Mouse (Mus musculus) forebrain, embryonic 16.5 days (tissue): Measurements from ENCODE around the gene Hoxc5. TPM values are rescaled to one million over a fixed set of nuclear protein-coding genes. Genes with fewer than 3 reads are reported as not detected.

Experiments
- ATAC-seq: fragments of 200-750 bp; cut with Nextera tagmentation; 2 replicates; pipeline ENCODE4 v1.8.0; 2017; ENCODE audit warnings: mild to moderate bottlenecking, moderate library complexity
- H3K27ac ChIP-seq: fragments of 300-500 bp; sonication (generic); 2 replicates; pipeline ENCODE4 v1.5.1; 2014; ENCODE audit warnings: low read length, control low read depth
- H3K27me3 ChIP-seq: fragments of 300-500 bp; sonication (generic); replicated peaks from 2 replicates; pipeline ENCODE4 v1.6.1; 2014; ENCODE audit warnings: low read length; ENCODE audit not compliant: control insufficient read depth, insufficient read depth
- H3K36me3 ChIP-seq: fragments of 300-500 bp; sonication (generic); 2 replicates; pipeline ENCODE4 v1.6.1; 2014; ENCODE audit not compliant: control insufficient read depth, insufficient read depth
- H3K4me1 ChIP-seq: fragments of 300-500 bp; sonication (generic); replicated peaks from 2 replicates; pipeline ENCODE4 v1.6.1; 2014; ENCODE audit warnings: low read length; ENCODE audit not compliant: control insufficient read depth, insufficient read depth
- H3K4me2 ChIP-seq: fragments of 300-500 bp; sonication (generic); 2 replicates; pipeline ENCODE4 v1.6.1; 2014; ENCODE audit warnings: mild to moderate bottlenecking, low read length, control low read depth
- H3K4me3 ChIP-seq: fragments of 300-500 bp; sonication (generic); replicated peaks from 2 replicates; pipeline ENCODE4 v1.5.1; 2014; ENCODE audit warnings: mild to moderate bottlenecking, low read length, control low read depth
- H3K9ac ChIP-seq: fragments of 300-500 bp; sonication (generic); replicated peaks from 2 replicates; pipeline ENCODE4 v1.6.1; 2014; ENCODE audit warnings: low read depth, low read length, control low read depth
- H3K9me3 ChIP-seq: fragments of 300-500 bp; sonication (generic); 2 replicates; pipeline ENCODE4 v1.6.1; 2016; ENCODE audit warnings: low read length; ENCODE audit not compliant: control insufficient read depth
- WGBS: fragments of 180-500 bp; shearing (Covaris S2); extraction: QIAGEN DNeasy Blood & Tissue Kit; methylation state at CpG from one replicate; pipeline ENCODE4 v1.1.7; 2014; 5-methylcytosine and 5-hydroxymethylcytosine counted together
- polyA plus RNA-seq: library from polyadenylated mRNA; unstranded; fragments of >200 nt; fragmentation: Nextera tagmentation; extraction: Ambion mirVana; gene quantifications from 2 replicates; pipeline ENCODE4 v1.2.1, GENCODE M21; 2015

Gene Hoxc5
- polyA plus RNA-seq, 1 experiment from 2014 or later, result not detected

DNA sequence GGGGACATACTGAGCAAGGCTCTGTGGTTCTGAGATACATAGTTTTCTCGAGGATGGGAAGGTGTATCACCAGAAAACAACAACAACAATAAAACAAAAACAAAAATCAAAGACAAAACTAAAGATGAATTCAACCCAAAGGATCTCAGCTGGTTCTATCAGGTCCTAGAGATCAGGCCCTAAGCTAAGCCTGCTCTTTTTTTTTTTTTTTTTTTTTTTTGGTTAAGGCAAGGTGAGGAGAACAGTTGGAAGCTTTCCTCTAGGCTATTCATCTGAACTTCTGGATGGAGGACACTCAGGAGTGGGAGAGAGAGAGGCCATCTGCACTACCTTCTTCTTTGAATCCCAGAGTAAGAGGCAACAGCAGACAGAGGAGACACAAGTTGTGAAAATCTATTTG lies 70.3 kb downstream of the Hoxc5 start:
- ATAC-seq, result no peak
- H3K9me3 ChIP-seq, result no peaks in the 10 kb centered on the region; the same call in 1 of the 2 replicates
- H3K9ac ChIP-seq, result no peak overlapping the region
- no peak overlapping the region for H3K4me2 ChIP-seq
- H3K27me3 ChIP-seq, result peaks cover 95% of the 10 kb centered on the region
- no peaks in the 10 kb centered on the region for H3K4me1 ChIP-seq
- H3K27ac ChIP-seq, result no peak overlapping the region
- H3K4me3 ChIP-seq, result no peak overlapping the region
- H3K36me3 ChIP-seq, result no peaks in the 10 kb centered on the region
- WGBS, result 14% methylated on average over 1 of the region's 1 CpGs

- no peaks in the 10 kb centered on the region for H3K4me1 ChIP-seq
- 5% methylated on average over 10 of the region's 10 CpGs for WGBS
- no peak overlapping the region for H3K4me3 ChIP-seq
- no peaks in the 10 kb centered on the region; the same call in 1 of the 2 replicates for H3K9me3 ChIP-seq
- no peak for ATAC-seq
- H3K9ac ChIP-seq, result no peak overlapping the region
- no peak overlapping the region for H3K27ac ChIP-seq
- H3K36me3 ChIP-seq, result no peaks in the 10 kb centered on the region
- no peak overlapping the region for H3K4me2 ChIP-seq
- peaks cover 97% of the 10 kb centered on the region for H3K27me3 ChIP-seq
These were observed 71.6 kb downstream of the Hoxc5 start for GRCm38 (mm10) chr15:103038701-103039480.

DNA sequence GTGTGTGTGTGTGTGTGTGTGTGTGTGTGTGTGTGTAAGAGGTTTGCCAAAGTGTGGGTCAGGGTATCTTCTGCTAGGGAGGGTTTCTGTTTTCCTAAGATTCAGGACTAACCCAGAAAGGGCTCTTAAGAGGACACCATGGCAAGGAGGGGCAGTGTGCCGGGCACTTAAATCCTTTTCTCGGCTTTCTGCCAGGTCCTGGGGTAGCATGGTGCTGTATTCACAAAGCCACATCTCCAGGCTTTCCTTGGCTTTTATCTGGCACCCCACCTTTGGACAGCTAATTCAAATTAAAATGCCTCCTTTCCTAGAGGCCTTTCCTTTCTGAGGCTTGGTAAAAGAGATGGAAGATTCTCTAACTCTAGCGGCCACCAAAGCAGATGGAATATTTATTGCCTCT lies 72.4 kb downstream of the Hoxc5 start:
- no peaks in the 10 kb centered on the region for H3K36me3 ChIP-seq
- H3K9me3 ChIP-seq, result no peaks in the 10 kb centered on the region; the same call in 1 of the 2 replicates
- H3K27ac ChIP-seq, result no peak overlapping the region
- H3K4me3 ChIP-seq, result no peak overlapping the region
- H3K27me3 ChIP-seq, result peaks cover 97% of the 10 kb centered on the region
- ATAC-seq, result no peak
- no peak overlapping the region for H3K9ac ChIP-seq
- H3K4me2 ChIP-seq, result no peak overlapping the region
- 1% methylated on average over 3 of the region's 3 CpGs for WGBS
- H3K4me1 ChIP-seq, result no peaks in the 10 kb centered on the region

- no peak overlapping the region for H3K4me2 ChIP-seq
- H3K27ac ChIP-seq, result no peak overlapping the region
- peaks cover 98% of the 10 kb centered on the region for H3K27me3 ChIP-seq
- H3K4me3 ChIP-seq, result no peak overlapping the region
- WGBS, result 2% methylated on average over 12 of the region's 12 CpGs
- ATAC-seq, result no peak
- H3K9ac ChIP-seq, result no peak overlapping the region
- H3K4me1 ChIP-seq, result no peaks in the 10 kb centered on the region
- H3K36me3 ChIP-seq, result no peaks in the 10 kb centered on the region
- no peaks in the 10 kb centered on the region; the same call in 1 of the 2 replicates for H3K9me3 ChIP-seq
These were observed 73.4 kb downstream of the Hoxc5 start for GRCm38 (mm10) chr15:103040601-103041000.

GRCm38 (mm10) chr15:103041613-103042012 lies 74.4 kb downstream of the Hoxc5 start:
- WGBS, result 8% methylated on average over 5 of the region's 5 CpGs
- Histone ChIP-seq H3K4me3 (no peak overlapping the region), H3K27me3 (peaks cover 97% of the 10 kb centered on the region), H3K9ac (no peak overlapping the region), H3K4me1 (no peaks in the 10 kb centered on the region), H3K36me3 (no peaks in the 10 kb centered on the region), H3K4me2 (no peak overlapping the region), H3K9me3 (no peaks in the 10 kb centered on the region; the same call in 1 of the 2 replicates), H3K27ac (no peak overlapping the region)
- no peak for ATAC-seq

DNA sequence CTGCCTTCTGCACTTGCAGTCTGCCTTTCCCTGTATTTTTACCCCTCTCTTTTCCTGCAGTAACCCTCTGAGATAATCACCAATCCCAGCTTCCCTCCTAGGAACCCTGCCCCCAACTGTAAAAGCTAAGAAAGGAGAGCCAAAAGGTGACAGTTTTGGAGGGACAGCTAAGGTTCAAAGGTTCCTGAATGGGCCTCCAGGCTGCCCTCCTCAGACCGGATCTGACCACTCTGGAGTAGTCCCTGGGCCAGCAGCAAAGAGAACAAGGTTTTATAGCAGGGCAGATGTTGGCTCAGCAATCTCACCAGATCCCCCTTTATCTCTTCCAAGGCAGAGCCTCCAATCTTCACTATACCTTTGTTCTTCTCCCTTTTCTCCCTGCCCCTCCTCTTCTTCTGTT lies 75.0 kb downstream of the Hoxc5 start:
- peaks cover 95% of the 10 kb centered on the region for H3K27me3 ChIP-seq
- H3K27ac ChIP-seq, result no peak overlapping the region
- no peak overlapping the region for H3K4me3 ChIP-seq
- H3K4me2 ChIP-seq, result no peak overlapping the region
- no peak overlapping the region for H3K9ac ChIP-seq
- H3K36me3 ChIP-seq, result no peaks in the 10 kb centered on the region
- no peak for ATAC-seq
- 0% methylated on average over 1 of the region's 1 CpGs for WGBS
- H3K4me1 ChIP-seq, result no peaks in the 10 kb centered on the region
- H3K9me3 ChIP-seq, result no peaks in the 10 kb centered on the region; the same call in 1 of the 2 replicates

DNA sequence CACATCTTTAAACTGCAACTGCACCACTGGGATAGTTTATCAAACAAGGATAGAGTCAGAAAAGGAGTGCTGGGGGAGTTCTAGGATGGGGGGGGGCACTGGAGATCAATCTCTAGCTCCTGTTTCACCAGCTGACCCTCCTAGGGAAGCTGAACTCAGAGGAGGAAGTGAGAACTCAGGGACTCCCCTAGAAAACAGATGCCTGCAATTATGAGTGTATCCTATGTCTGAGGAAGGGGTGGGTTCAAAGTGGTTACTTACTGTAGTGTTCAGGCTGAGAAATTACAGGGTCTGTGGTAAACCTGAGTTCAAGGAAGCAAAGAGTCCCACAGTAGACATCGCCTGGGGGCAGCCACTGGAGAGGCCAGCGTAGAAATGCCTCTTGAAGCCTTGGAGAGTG lies 84.4 kb downstream of the Hoxc5 start:
- 79% methylated on average over 2 of the region's 2 CpGs for WGBS
- Histone ChIP-seq H3K27me3 (peaks cover 80% of the 10 kb centered on the region), H3K4me3 (no peak overlapping the region)

DNA sequence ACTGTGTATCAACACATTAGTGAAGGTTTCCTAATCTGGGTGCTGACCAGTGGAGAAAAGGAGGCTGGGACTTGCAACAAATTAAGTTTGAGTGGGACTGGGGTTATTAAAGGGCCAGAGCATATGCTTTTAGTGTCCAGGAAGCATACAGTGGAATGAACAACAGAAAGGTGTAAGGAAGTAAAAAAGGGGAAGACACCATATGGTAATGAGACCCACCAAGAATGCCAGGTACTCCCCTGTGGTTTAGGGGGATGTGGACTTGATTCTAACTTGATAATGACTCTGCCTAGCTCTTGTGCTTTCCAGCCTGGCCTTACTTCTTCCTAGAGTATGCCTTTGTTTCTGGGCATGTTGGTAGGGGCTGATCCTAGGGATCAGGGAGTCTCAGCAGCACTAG lies 86.0 kb downstream of the Hoxc5 start:
- no peak for ATAC-seq
- H3K27ac ChIP-seq, result no peak overlapping the region
- no peak overlapping the region for H3K4me2 ChIP-seq
- H3K4me1 ChIP-seq, result no peaks in the 10 kb centered on the region
- H3K27me3 ChIP-seq, result peaks cover 79% of the 10 kb centered on the region
- H3K9ac ChIP-seq, result no peak overlapping the region
- H3K4me3 ChIP-seq, result no peak overlapping the region
- H3K9me3 ChIP-seq, result no peaks in the 10 kb centered on the region
- no peaks in the 10 kb centered on the region for H3K36me3 ChIP-seq

More for the DNA sequence above, 84.4 kb downstream of the Hoxc5 start:
- no peaks in the 10 kb centered on the region for H3K36me3 ChIP-seq
- no peak overlapping the region for H3K9ac ChIP-seq
- H3K9me3 ChIP-seq, result no peaks in the 10 kb centered on the region
- ATAC-seq, result no peak
- no peak overlapping the region for H3K27ac ChIP-seq
- no peaks in the 10 kb centered on the region for H3K4me1 ChIP-seq
- H3K4me2 ChIP-seq, result no peak overlapping the region

DNA sequence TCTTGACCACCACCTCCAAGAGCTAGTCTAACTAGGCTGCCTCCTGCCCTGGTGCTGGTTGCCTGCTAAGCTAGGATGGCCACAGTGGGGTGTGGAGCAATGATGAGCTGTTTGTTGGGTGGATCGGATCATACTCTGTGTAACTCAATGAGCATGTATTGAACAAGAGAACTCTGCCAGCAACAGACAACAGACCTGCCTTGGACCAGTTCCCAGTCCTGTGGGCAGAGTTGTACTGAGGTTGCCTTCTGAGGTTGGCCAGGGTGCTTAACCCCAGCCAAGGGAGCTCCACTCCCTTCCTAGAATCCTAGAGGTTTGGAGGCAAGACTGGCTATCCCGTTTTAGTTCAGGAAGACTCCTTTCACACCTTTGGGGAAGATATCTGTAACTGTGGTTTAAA lies 89.2 kb downstream of the Hoxc5 start:
- Histone ChIP-seq H3K4me3 (no peak overlapping the region), H3K4me1 (no peaks in the 10 kb centered on the region), H3K9ac (no peak overlapping the region), H3K27ac (no peak overlapping the region), H3K27me3 (peaks cover 81% of the 10 kb centered on the region), H3K9me3 (no peaks in the 10 kb centered on the region), H3K4me2 (no peak overlapping the region), H3K36me3 (no peaks in the 10 kb centered on the region)
- WGBS, result 36% methylated on average over 2 of the region's 2 CpGs
- ATAC-seq, result no peak
